Comparison of ENCODE assay signal across 26 mouse cellular contexts in genomic region chr4:70328033-70328432, GRCm38 (mm10).
"Had no signal": no experiment of that assay in that cellular context is flagged by ENCODE, and none has a peak within 500 bp of the region (broad histone marks: within the 10 kb centered on the region; RNA-seq: fewer than 3 reads in every experiment).

No protein-coding gene starts in this region.

- H3K4me1 ChIP-seq: heart, embryonic 12.5 days; intestine, embryonic 15.5 days; limb, embryonic 10.5 days; limb, embryonic 12.5 days; liver, embryonic 13.5 days; liver, embryonic 15.5 days had no signal

- H3K4me2 ChIP-seq: heart, embryonic 12.5 days; hindbrain, embryonic 12.5 days; hindbrain, embryonic 14.5 days; intestine, embryonic 15.5 days; limb, embryonic 12.5 days; liver, embryonic 11.5 days; liver, embryonic 13.5 days; liver, embryonic 15.5 days had no signal

- H3K27ac ChIP-seq: gastrocnemius, adult 2 months; heart, adult 2 months; hindbrain, embryonic 10.5 days; hindbrain, embryonic 12.5 days; hindbrain, embryonic 14.5 days; intestine, embryonic 15.5 days; layer of hippocampus, adult 2 months; left cerebral cortex, adult 2 months; limb, embryonic 10.5 days; limb, embryonic 12.5 days; liver, embryonic 13.5 days; liver, embryonic 15.5 days had no signal

- H3K9ac ChIP-seq: heart, embryonic 12.5 days; hindbrain, embryonic 12.5 days; hindbrain, embryonic 14.5 days; intestine, embryonic 15.5 days; limb, embryonic 12.5 days; liver, embryonic 13.5 days; liver, embryonic 15.5 days had no signal

- H3K36me3 ChIP-seq: hindbrain, embryonic 12.5 days; intestine, embryonic 15.5 days; liver, embryonic 13.5 days had no signal

- DNase-seq: gastrocnemius, adult 2 months; gastrocnemius, postnatal 10 days; gastrocnemius, postnatal 25 days; heart, adult 2 months; heart, postnatal 10 days; heart, postnatal 4 days; kidney, adult 18-20 months; kidney, adult 8-10 months; kidney, postnatal 10 days; kidney, postnatal 4 days; liver; liver, embryonic 13.5 days had no signal

- H3K9me3 ChIP-seq: heart, embryonic 12.5 days; hindbrain, embryonic 10.5 days; hindbrain, embryonic 12.5 days; intestine, embryonic 15.5 days; limb, embryonic 10.5 days; limb, embryonic 12.5 days; liver, embryonic 13.5 days; liver, embryonic 15.5 days had no signal

- ATAC-seq: hindbrain, embryonic 16.5 days; inflammation-experienced regulatory T-cells, adult 6 months; intestine, embryonic 15.5 days; intestine, postnatal 0 days had no signal

- H3K27me3 ChIP-seq: heart, embryonic 12.5 days; hindbrain, embryonic 12.5 days; intestine, embryonic 15.5 days; limb, embryonic 12.5 days; liver, embryonic 13.5 days; liver, embryonic 15.5 days had no signal

- H3K4me3 ChIP-seq: gastrocnemius, adult 2 months; heart, adult 2 months; heart, embryonic 12.5 days; hindbrain, embryonic 10.5 days; hindbrain, embryonic 12.5 days; intestine, embryonic 15.5 days; layer of hippocampus, adult 2 months; left cerebral cortex, adult 2 months; limb, embryonic 10.5 days; limb, embryonic 12.5 days; liver, embryonic 13.5 days; liver, embryonic 15.5 days had no signal
